In genomic region chr3:107818616-107819495, GRCm38 (mm10) we compare ENCODE assay signal across 15 mouse cellular contexts. TPM values are rescaled to one million over a fixed set of nuclear protein-coding genes. Genes with fewer than 3 reads are reported as not detected.
DNase-seq lines count a peak whose midpoint lies in the region; ATAC-seq and TF ChIP-seq lines count a peak whose summit lies in the region.
"Had no signal": no experiment of that assay in that cellular context is flagged by ENCODE, and none has a peak within 500 bp of the region (broad histone marks: within the 10 kb centered on the region; RNA-seq: fewer than 3 reads in every experiment).

No protein-coding gene starts in this region.

- 26% methylated on average over 12 of the region's 12 CpGs for WGBS in heart, embryonic 11.5 days (ENCODE audit: insufficient replicate concordance)
- WGBS in heart, embryonic 10.5 days: 31% methylated on average over 12 of the region's 12 CpGs
- WGBS in bone marrow, adult 2 months: 4% methylated on average over 12 of the region's 12 CpGs
- WGBS in liver, embryonic 12.5 days (ENCODE audit: insufficient replicate concordance): 6% methylated on average over 12 of the region's 12 CpGs

- 0 out of 2 replicates have a peak overlapping the region, but pooled peaks have one; percentile 3 for H3K4me2 ChIP-seq in heart, embryonic 11.5 days
- peak overlapping the region; percentile 30 for H3K4me2 ChIP-seq in liver, embryonic 12.5 days
- H3K4me2 ChIP-seq: hindbrain, embryonic 15.5 days; limb, embryonic 12.5 days had no signal

- no peaks in the 10 kb centered on the region for H3K9me3 ChIP-seq in heart, embryonic 11.5 days (replicated peaks; ENCODE audit: control insufficient read depth, low read length)
- no peaks in the 10 kb centered on the region for H3K9me3 ChIP-seq in heart, embryonic 10.5 days
- no peaks in the 10 kb centered on the region for H3K9me3 ChIP-seq in liver, embryonic 12.5 days (replicated peaks)
- H3K9me3 ChIP-seq: hindbrain, embryonic 15.5 days; limb, embryonic 12.5 days had no signal

- no peak for ATAC-seq in heart, embryonic 11.5 days (replicated peaks; ENCODE audit: insufficient number of reproducible peaks, low FRiP score, low TSS enrichment)
- peak; percentile 47; the same call in 1 of the 2 replicates for ATAC-seq in liver, embryonic 12.5 days
- peak; percentile 16; the same call in 1 of the 2 replicates for ATAC-seq in monocyte, adult 5-6 weeks (replicated peaks; ENCODE audit: insufficient number of reproducible peaks, low FRiP score, low TSS enrichment, poor library complexity, severe bottlenecking)
- ATAC-seq: forebrain, embryonic 16.5 days had no signal

- no peak overlapping the region for H3K27ac ChIP-seq in heart, embryonic 11.5 days (ENCODE audit: low read depth, low read length)
- H3K27ac ChIP-seq in heart, embryonic 10.5 days: no peak overlapping the region
- peak overlapping the region; percentile 60; the same call in 1 of the 2 replicates for H3K27ac ChIP-seq in bone marrow, adult 2 months (ENCODE audit: control insufficient read depth, insufficient read depth, low read depth, low read length, poor library complexity)
- no peak overlapping the region for H3K27ac ChIP-seq in liver, embryonic 12.5 days
- H3K27ac ChIP-seq: hindbrain, embryonic 15.5 days; limb, embryonic 12.5 days had no signal

- TF ChIP-seq CTCF in bone marrow, adult 2 months (IDR thresholded peaks at IDR 0.05; ENCODE audit: control insufficient read depth, insufficient read depth, low read length): no peak

- no peak for TF ChIP-seq POLR2A in bone marrow, adult 2 months (IDR thresholded peaks at IDR 0.05; ENCODE audit: borderline replicate concordance, control insufficient read depth, low read depth, low read length)

- H3K9ac ChIP-seq in heart, embryonic 11.5 days (ENCODE audit: low read depth, low read length): no peak overlapping the region
- no peak overlapping the region for H3K9ac ChIP-seq in liver, embryonic 12.5 days
- H3K9ac ChIP-seq: hindbrain, embryonic 15.5 days; limb, embryonic 12.5 days had no signal

- H3K4me3 ChIP-seq in heart, embryonic 11.5 days (ENCODE audit: low read depth, low read length): no peak overlapping the region
- no peak overlapping the region for H3K4me3 ChIP-seq in heart, embryonic 10.5 days
- no peak overlapping the region for H3K4me3 ChIP-seq in bone marrow, adult 2 months (replicated peaks; ENCODE audit: control insufficient read depth, low read depth, low read length)
- no peak overlapping the region for H3K4me3 ChIP-seq in liver, embryonic 12.5 days
- H3K4me3 ChIP-seq: hindbrain, embryonic 15.5 days; limb, embryonic 12.5 days had no signal

- H3K4me1 ChIP-seq in heart, embryonic 11.5 days (ENCODE audit: control insufficient read depth, insufficient read depth, low read length): peaks cover 7% of the 10 kb centered on the region
- peaks cover 28% of the 10 kb centered on the region for H3K4me1 ChIP-seq in heart, embryonic 10.5 days
- H3K4me1 ChIP-seq in bone marrow, adult 2 months (ENCODE audit: control insufficient read depth, insufficient read depth, low read length): peaks cover 6% of the 10 kb centered on the region
- H3K4me1 ChIP-seq in liver, embryonic 12.5 days: peaks cover 15% of the 10 kb centered on the region
- H3K4me1 ChIP-seq: hindbrain, embryonic 15.5 days had no signal

- no peaks in the 10 kb centered on the region for H3K27me3 ChIP-seq in heart, embryonic 11.5 days (ENCODE audit: control insufficient read depth, insufficient read depth, low read length)
- no peaks in the 10 kb centered on the region for H3K27me3 ChIP-seq in heart, embryonic 10.5 days (ENCODE audit: insufficient read depth, poor library complexity, severe bottlenecking)
- peaks cover 10% of the 10 kb centered on the region for H3K27me3 ChIP-seq in liver, embryonic 12.5 days (replicated peaks)
- H3K27me3 ChIP-seq: hindbrain, embryonic 15.5 days; limb, embryonic 12.5 days had no signal

- DNase-seq in heart, embryonic 10.5 days (ENCODE audit: low spot score): no peak
- no peak for DNase-seq in embryo, embryonic 10.5 days (ENCODE audit: low spot score)
- DNase-seq in gastrocnemius, adult 8-10 months (ENCODE audit: low spot score in 2 of 2): no peak
- DNase-seq in ovary, postnatal 36 days (ENCODE audit: low spot score): no peak
- DNase-seq: heart, adult 18-20 months; midbrain, embryonic 14.5 days; thymus, postnatal 14 days had no signal

- H3K36me3 ChIP-seq in heart, embryonic 11.5 days (ENCODE audit: control insufficient read depth, insufficient read depth, low read length): no peaks in the 10 kb centered on the region
- H3K36me3 ChIP-seq in heart, embryonic 10.5 days: no peaks in the 10 kb centered on the region
- H3K36me3 ChIP-seq in liver, embryonic 12.5 days: no peaks in the 10 kb centered on the region
- H3K36me3 ChIP-seq: hindbrain, embryonic 15.5 days; limb, embryonic 12.5 days had no signal

RNA-seq across cellular contexts. Expression of gene Eps8l3, which starts 58.2 kb away (rescaled TPM):
- not detected in 2 replicates for polyA plus RNA-seq in heart, embryonic 11.5 days (2014; fragmentation: Nextera tagmentation; extraction: Ambion mirVana)
- polyA plus RNA-seq in heart, embryonic 10.5 days (2016; fragmentation: Nextera tagmentation; extraction: Ambion mirVana): not detected in 2 replicates
- polyA plus RNA-seq in bone marrow, adult 2 months (2011; ENCODE audit: insufficient read depth, insufficient read length, low replicate concordance, missing spikeins): not detected in 2 replicates
- not detected in 2 replicates for polyA plus RNA-seq in liver, embryonic 12.5 days (2016; fragmentation: Nextera tagmentation; extraction: Ambion mirVana)
- not detected in 3 replicates for total RNA-seq in monocyte, adult 5-6 weeks (2017)
- total RNA-seq in gastrocnemius, adult 8-10 months (2022): not detected
- total RNA-seq: heart, adult 18-20 months had no signal
- polyA plus RNA-seq: embryonic facial prominence, embryonic 11.5 days; forebrain, embryonic 16.5 days; hindbrain, embryonic 15.5 days; limb, embryonic 12.5 days; midbrain, embryonic 14.5 days had no signal

RNA-seq across cellular contexts. Expression of gene Csf1, which starts 58.6 kb away (rescaled TPM):
- 10.7 and 11.0 TPM in 2 replicates for polyA plus RNA-seq in heart, embryonic 11.5 days (2014; fragmentation: Nextera tagmentation; extraction: Ambion mirVana)
- 10.4 and 11.3 TPM in 2 replicates for polyA plus RNA-seq in heart, embryonic 10.5 days (2016; fragmentation: Nextera tagmentation; extraction: Ambion mirVana)
- 7.9 and 21.8 TPM in 2 replicates for polyA plus RNA-seq in bone marrow, adult 2 months (2011; ENCODE audit: insufficient read depth, insufficient read length, low replicate concordance, missing spikeins)
- polyA plus RNA-seq in liver, embryonic 12.5 days (2016; fragmentation: Nextera tagmentation; extraction: Ambion mirVana): 8.7 and 8.8 TPM in 2 replicates
- total RNA-seq in monocyte, adult 5-6 weeks (2017): 18.1 to 110 TPM (median 76.3 TPM) in 3 replicates
- 1 to 10 TPM; 5.0 to 7.4 (median 6.8) TPM for total RNA-seq in gastrocnemius, adult 8-10 months (2022)
